Mouse (Mus musculus) thymus, postnatal 25 days (tissue): ENCODE results near the gene Mpv17.

ENCODE experiments used
- DNase-seq: peaks from one replicate; pipeline ENCODE4 v3.0.0; 2022

Gene Mpv17

DNA sequence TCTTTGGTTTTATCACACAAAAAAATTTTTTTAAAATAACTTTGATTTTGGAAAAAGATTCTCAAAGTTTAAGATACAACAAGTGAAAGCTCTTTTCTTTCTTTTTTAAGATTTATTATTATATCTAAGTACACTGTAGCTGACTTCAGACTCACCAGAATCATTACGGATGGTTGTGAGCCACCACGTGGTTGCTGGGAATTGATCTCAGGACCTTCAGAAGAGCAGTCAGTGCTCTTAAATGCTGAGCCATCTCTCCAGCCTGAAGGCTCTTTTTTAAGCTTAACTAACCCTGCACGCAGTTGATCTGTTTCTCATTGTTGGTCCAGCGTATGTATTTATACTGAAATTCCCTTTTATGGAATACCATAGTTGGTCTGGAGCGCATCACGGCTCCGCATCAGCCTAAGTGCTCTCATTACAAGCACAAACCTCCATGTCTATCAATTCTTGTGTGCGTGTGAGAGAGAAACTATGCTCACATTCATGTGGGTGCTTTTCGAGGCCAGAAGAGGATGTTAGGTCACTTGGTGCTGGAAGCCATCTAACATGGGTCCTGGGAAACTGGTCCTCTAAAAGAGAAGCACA, 27.2 kb upstream of the Mpv17 start:
- DNase-seq = no peak

- peak; percentile 94 for DNase-seq
Observed at GRCm38 (mm10) chr5:31179766-31180630, 25.9 kb upstream of the Mpv17 start, which contains the start of the genes Gm29609 and Gtf3c2. Gene Gm29609 (minus strand): TSS chr5:31179911. Gene Gtf3c2 (minus strand): TSS chr5:31180144.

DNA sequence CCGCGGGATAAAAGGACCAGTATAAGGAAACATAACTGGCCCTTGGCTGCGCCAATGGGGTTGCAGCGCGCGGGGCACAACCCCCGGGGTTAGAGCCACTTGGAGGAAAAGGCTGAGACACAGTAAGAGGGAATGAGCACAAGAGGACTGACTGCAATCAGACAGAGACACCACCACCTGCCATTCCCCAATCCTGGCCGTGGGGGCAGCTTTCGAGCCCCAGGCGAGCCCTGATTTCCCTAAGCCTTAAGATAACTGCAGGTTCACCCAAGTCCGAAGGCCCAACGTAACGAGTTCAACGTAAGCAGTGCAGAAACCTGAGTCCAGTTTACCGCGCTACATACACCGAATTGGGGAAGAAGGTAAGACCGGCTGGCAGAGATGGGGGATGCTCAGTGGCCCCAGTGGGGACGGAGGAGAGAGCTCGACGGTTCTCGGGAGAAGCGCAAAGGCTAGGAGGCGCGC, 25.3 kb upstream of the Mpv17 start:
- DNase-seq = no peak

DNA sequence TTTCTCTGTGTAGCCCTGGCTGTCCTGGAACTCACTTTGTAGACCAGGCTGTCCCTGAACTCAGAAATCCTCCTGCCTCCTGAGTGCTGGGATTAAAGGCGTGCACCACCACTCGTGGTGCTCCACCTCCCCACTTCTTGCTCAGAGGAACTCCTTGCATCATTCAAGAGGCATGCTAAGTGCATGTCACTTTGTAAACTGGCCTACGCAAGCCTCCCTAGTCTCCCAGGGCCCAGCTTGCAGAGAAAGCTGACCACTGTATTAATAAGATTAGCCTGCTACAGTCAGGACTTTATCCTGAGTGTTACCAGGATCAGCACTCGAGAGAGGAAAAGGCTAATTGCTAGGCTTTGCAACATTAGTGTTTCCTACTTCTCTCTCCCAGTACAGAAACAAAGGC, 14.6 kb upstream of the Mpv17 start:
- no peak for DNase-seq

GRCm38 (mm10) chr5:31164878-31165277, 10.8 kb upstream of the Mpv17 start:
- no peak for DNase-seq

DNA sequence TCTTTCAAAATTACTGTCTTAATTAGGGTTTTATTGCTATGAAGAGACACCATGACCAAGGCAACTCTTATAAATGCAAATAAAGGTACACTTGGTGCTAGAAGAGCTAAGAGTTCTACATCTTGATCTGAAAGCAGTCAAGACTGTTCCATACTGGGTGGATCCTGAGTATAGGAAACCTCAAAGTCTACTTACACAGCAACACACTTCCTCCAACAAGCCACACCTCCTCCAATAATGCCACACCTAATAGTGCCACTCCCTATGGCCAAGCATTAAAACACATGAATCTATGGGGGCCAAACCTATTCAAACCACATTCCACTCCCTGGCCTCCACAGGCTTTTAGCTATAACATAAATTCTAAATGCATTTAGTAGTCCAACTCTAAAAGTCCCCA, 8.4 kb upstream of the Mpv17 start:
- no peak for DNase-seq

DNA sequence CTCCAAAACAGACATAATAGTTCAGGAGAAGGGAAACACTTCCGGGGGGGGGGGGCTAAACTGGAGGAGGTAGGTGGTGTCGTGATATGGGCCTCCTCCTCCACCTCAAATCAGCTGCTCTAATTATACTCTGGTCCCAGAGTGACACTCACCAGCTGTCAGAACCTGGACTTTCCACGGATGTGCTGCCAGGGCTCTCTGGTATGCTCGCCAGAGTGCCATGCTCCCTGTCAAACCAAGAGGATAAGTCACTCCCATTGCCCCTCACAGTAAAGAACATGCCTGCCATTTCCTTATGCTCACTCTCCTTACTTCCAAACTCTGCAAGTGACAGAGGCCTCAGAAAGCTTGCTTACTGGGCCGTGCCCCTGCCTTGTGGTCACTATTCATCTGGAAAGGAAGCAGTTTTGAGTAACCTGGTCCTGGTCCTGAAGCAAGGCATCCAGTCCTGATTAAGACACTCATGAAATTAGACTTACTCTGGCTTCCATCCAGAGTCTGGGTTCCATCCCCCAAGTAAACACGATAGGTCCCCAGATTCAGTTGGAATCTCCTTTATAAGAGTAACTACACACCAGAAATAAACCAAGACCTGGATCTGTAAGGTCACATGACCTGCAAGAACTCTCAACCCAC, 417 bp downstream of the Mpv17 start:
- DNase-seq = no peak

DNA sequence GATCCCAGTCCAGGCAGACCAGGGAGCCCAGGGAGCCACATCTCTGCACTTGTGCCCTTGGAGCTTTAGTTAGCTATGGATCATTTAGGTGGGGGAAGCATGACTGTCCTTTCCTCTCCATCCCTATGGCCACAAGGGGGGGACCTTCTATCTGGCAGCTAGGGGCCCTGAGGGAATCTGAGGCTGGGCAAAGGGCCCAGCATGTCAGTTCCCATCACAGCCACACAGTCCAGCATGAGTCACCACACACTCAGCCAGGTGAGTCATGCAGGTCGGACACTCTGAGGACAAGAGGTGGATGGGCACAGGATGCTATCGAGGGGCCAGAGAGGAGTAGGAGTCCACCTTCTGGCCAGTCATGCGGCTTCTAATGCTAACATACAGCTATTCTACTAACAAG, 2.3 kb downstream of the Mpv17 start:
- DNase-seq = no peak

GRCm38 (mm10) chr5:31149781-31150180, 4.3 kb downstream of the Mpv17 start:
- DNase-seq = no peak

DNA sequence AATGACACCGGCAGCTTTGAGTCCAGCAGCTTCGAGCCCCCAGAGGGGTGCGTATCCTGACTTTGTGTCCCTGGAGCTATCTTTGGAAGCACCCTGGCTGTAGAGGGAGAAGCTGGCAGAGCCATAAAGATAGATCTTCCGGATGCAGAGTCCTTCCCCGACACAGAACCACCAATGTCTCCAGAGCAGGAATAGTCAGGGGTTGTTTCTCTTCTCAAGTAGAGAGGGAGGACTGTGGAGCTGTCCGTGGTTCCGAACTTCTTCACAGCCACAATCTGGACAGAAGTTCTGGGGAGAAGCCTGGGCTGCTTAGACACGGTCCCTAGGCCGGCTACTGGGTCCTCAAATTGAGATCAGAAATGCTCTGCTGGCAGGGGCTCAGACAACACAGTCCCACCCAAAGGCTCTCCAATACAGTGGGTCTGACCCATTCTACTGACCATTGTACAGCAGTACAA, 15.1 kb downstream of the Mpv17 start:
- no peak for DNase-seq

- DNase-seq = no peak
Observed at GRCm38 (mm10) chr5:31138241-31138967, 15.6 kb downstream of the Mpv17 start, which contains the start of gene Ucn. Gene Ucn (minus strand): TSS chr5:31138829.

- DNase-seq = no peak
Observed at GRCm38 (mm10) chr5:31137658-31138057, 16.4 kb downstream of the Mpv17 start.

GRCm38 (mm10) chr5:31136730-31137424, 17.2 kb downstream of the Mpv17 start:
- no peak for DNase-seq

- DNase-seq = no peak
Observed at GRCm38 (mm10) chr5:31126050-31126449, 28.0 kb downstream of the Mpv17 start.

GRCm38 (mm10) chr5:31123481-31123880, 30.6 kb downstream of the Mpv17 start:
- no peak for DNase-seq

- no peak for DNase-seq
Observed at GRCm38 (mm10) chr5:31121111-31121510, 32.9 kb downstream of the Mpv17 start.

DNA sequence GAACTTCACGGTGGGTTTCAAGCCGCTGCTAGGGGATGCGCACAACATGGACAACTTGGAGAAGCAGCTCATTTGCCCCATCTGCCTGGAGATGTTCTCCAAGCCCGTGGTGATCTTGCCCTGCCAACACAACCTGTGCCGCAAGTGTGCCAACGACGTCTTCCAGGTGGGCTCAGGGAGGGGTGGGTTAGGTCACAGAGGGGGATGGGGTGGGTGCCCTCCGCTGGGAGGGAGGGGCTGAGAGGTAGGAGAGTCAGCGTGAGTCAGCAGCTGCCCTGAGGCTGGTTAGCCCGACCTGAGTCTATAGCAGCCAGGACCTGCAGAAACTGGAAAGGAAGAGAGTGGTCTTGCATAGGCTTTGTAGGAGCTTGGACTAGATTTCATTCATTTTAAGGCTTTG, 37.1 kb downstream of the Mpv17 start:
- no peak for DNase-seq

GRCm38 (mm10) chr5:31116354-31116753, 37.7 kb downstream of the Mpv17 start, which contains the start of gene Trim54:
Gene Trim54 (plus strand): TSS chr5:31116712.
- no peak for DNase-seq

DNA sequence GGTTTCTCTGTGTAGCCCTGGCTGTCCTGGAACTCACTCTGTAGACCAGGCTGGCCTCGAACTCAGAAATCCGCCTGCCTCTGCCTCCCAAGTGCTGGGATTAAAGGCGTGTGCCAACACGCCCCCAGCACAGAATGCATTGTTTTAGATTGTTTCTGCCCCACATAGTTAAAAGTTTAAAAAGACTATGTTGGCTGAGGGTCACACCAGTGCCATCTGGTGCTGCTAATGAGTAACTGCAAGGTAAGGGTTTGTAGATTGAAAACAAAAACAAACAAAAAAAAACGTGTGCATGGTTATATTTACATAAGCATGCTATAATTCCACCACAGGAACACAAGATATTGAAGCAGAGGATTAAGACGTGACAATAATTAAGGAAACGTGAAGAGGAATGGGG, 43.3 kb downstream of the Mpv17 start:
- no peak for DNase-seq

DNA sequence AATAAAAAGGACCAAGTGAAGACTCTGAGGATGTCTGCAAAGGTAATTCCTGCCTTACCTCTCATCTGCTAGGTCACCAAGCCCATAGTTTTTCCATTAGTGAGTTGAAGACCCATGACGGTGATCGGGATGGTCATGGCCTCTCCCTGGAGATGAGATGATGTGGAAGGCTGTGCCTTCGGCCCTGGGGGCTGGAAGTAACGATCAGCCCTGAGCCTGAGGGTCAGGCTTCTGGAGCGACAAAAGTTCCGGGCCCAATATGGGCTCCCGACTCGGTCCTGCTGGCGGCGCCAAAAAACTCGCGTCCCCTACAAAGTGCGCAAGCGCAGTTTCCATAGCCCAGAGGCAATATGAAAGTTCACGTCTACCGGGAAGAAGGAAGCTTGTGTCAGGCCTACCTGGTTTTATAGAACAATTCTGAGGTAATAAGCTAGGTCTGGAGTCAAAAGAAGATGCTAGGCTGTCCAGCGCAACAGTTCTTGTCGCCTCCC, 46.0 kb downstream of the Mpv17 start, which contains the start of gene Slc30a3:
Gene Slc30a3, minus strand, starts transcription at position 238 of the 491 bp plus-strand sequence.
- no peak for DNase-seq

GRCm38 (mm10) chr5:31105814-31106335, 48.2 kb downstream of the Mpv17 start, which contains the start of gene Dnajc5g:
Gene Dnajc5g (plus strand): TSS chr5:31106285.
- DNase-seq = no peak
